Mouse (Mus musculus) frontal cortex, postnatal 10 days (tissue): ENCODE measurements around the gene Iffo1.

Source experiments
- DNase-seq, 2 experiments: peaks; one replicate each; pipeline ENCODE4 v3.0.0; 2022; ENCODE audit warnings: low spot score in 2 of 2, mixed read lengths in 1 of 2

The Iffo1 gene

GRCm38 (mm10) chr6:125142436-125142835 is 2.6 kb upstream of the Iffo1 start:
- no peak for DNase-seq

DNA sequence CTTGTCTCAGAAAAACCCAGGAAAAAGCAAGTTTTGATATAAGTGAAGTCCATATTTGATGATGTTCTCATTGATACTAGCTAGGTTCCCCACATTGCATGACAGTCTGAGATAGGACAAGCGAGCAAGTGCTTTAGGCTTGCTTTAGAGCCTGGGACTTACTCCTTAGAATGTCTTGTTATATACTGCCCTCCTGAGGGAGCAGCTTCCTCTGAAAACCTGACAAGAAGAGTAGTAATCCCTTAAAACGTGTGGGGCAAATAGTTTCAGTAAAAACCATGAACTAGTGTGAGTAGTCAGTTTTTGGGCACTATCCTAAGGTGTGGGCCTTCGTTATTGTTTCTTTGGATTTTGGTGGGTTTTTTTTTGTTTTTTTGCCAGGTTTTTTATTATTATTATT is 1.9 kb upstream of the Iffo1 start:
- no peak for DNase-seq

DNA sequence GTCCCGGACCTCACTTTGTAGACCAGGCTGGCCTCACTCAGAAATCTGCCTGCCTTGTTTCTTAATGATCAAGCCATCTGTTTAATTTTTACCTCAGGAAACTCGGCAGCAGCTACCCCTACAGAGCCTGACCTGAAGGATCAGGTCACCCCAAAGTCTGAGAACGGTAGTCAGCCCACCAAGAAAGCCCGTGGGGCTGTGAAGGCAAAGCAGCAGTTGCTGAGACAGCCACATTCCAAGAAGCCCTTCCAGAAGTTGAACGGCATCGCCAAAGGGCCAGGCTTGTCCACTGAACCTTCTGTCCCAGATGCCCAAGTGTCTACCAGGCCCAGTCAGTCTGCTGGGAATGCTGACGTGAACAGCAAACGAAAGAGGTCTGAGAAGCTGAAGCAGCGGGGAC is 1.1 kb upstream of the Iffo1 start:
- no peak for DNase-seq

- DNase-seq: no peak
Observed at GRCm38 (mm10) chr6:125145479-125145951, 474 bp downstream of the Iffo1 start.

DNA sequence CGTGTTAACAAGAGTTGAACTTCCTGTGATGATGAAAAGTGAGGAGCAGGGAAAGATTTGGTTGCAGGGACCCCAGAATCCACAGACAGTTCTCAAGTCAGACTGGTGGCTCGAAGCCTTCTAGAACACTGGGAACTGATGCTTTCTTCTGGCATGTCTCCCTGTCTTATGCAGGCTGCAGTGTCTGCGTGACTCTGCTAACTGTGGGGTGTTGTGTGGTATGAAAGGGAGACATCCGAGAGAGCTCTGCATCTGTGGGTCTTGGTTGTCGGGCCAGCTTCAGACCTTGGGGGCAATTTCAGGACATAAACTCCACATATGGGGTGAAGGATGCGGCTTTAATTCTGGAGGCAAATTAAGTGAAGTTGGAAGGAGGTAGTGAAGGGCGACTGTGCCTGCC is 1.1 kb downstream of the Iffo1 start:
- DNase-seq: no peak

- DNase-seq: peak in 1 of 2 experiments; percentile 35
Observed at GRCm38 (mm10) chr6:125146797-125147196, 1.8 kb downstream of the Iffo1 start.

- DNase-seq: peak in 1 of 2 experiments; percentile 13
Observed at GRCm38 (mm10) chr6:125147329-125147728, 2.3 kb downstream of the Iffo1 start.

DNA sequence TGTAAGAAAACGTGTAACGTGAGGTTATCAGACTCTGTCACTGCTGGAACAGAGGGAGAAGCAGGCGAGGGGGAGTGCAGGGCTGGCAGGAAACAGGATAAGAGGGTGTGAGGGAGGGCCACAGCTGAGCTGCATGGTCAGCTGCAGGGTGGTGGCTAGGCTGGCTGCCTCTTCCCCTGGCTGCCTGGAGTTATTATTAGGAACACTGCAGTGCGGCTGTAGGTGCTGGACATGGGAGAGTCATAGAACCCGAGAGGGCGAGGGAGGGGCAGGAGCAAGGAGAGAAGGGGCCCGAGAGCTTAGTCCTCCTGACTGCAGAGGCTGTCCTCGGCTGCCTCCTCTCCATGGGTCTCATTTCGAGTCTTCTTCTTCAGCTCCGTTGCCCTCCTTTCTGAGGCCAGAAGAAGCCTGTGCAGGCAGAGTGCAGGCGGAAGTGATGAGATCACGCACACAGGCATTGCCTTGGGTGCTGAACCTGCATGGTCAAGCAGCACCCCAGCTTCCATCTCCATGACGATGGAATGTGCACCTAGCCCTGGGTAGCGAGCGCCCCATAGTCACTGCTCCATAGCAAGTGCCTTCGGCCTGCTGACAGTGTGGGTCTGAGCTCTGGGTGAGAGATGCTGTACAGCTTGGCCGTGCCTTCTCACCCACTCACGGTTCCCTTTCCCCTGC is 3.3 kb downstream of the Iffo1 start:
- DNase-seq: peak in 1 of 2 experiments; percentile 36

DNA sequence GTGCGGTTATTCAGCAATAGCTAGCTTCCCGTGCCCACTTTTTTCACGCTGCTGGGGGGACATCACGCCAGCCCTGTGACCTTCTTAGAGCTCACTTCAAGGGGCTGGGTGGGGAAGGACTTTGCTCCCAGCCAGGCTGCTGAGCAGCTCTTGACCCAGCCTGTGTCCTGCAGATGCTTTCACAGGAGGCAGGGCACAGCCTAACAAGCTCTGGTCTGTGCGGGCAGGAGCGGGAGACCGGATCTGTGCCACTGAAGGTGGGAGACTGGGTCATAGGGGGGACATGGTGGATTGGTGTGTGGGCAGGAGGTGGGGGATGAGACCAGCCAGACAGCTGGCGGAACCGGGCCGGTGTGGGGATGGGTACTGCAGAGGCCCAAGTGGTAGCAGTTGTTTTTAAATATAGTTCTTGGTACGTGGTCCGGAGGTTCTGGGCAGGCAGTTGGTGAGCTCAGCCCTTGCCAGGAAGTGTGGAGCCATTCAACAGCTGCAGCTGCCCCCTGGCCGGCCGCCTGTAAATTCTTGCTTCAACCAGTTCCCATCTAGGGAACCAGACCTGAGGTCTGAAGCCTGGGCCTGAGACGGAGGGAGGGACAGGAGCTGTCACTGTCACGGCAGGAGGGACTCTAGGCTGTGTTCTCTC is 4.0 kb downstream of the Iffo1 start:
- peak in 1 of 2 experiments; percentile 52 for DNase-seq

- no peak for DNase-seq
Observed at GRCm38 (mm10) chr6:125149569-125149950, 4.5 kb downstream of the Iffo1 start.

- DNase-seq: no peak
Observed at GRCm38 (mm10) chr6:125152212-125153017, 7.4 kb downstream of the Iffo1 start.

- DNase-seq: no peak
Observed at GRCm38 (mm10) chr6:125153018-125153389, 8.0 kb downstream of the Iffo1 start.

GRCm38 (mm10) chr6:125153682-125154081 is 8.6 kb downstream of the Iffo1 start:
- no peak for DNase-seq

DNA sequence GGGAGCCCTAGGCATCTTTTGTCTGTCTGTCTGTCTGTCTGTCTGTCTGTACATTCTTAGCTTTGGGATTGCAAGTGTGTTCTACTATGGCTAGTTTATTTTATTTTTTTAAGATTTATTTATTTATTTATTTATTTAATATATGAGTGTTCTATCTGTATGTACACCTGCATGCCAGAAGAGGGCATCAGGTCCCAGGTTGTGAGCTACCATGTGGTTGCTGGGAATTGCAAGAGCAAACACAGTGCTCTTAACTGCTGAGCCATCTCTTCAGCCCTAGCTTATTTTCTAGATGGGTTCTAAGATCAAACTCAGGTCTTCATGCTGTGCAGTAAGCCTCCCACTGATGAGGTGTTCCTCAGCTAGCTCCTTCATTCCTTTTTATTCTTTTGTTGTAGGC is 9.5 kb downstream of the Iffo1 start:
- no peak for DNase-seq

- DNase-seq: no peak
Observed at GRCm38 (mm10) chr6:125155262-125155661, 10.2 kb downstream of the Iffo1 start.

DNA sequence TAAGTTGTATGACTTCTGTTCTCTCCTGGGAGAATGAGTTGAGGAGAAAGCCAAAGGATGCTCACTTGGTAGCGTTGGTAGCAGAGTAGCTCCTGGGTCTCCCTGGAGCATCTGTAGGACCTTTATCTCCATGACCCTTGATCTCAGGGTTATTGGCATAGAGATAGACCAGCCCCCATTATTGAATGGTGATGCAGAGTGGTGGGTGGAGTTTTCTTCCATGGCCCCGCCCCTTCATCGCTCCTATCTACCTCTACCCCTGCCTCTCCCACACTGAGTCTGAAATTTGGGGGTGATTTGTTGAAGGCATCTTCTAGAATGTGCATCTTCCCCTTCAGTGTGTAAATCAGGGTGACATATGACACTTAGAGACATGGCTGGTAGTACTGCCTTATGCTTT is 11.4 kb downstream of the Iffo1 start:
- DNase-seq: no peak

DNA sequence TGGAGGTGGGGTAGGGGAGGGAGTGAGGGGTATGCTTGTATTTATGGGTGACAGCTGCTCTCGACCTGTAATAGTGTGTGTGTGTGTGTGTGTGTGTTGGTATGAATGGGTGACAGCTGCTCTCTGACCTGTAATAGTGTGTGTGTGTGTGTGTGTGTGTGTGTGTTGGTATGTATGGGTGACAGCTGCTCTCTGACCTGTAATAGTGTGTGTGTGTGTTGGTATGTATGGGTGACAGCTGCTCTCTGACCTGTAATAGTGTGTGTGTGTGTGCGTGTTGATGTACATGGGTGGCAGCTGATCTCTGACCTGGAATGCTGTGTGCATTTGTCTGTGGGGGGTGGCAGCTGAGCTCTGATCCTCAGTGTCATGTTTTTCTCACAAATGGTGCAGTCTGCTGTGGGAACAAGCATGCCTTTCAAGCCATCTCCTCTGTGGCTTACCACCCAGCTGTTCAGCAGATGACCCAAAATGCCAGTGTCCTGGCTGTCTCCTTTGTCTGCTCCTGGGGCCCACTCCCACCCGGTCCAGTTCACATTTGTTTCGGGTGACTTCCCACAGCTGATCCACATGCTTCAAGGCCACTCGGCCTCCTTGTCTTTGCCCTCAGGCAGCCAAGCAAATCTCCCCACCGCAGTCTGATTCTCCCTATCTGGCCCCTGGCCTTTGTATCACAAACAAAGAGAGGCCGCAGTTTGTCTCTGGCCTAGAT is 12.0 kb downstream of the Iffo1 start:
- no peak for DNase-seq

DNA sequence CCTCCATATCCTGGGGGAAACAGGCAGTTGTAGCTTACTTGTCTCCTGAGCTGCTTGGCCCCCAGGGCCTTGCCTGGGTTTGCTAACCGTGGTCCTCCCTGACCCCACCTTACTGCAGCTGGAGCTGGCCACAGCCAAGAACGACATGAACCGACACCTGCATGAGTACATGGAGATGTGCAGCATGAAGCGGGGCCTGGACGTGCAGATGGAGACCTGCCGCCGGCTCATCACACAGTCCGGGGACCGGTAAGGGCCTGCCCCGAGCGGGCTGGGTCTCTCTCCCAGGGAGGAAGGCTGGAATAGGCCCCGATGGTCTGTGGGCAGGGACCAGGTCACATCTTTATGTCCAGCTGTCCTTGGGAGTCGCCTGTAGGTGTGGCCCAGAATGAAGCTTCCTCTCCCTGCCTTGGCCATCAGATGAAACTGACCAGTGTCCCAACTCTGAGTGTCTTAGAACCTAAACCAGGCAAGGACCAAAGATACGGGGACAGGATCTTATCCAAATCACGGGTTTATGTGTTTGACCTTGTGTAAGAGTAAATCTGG is 14.0 kb downstream of the Iffo1 start:
- no peak for DNase-seq

DNA sequence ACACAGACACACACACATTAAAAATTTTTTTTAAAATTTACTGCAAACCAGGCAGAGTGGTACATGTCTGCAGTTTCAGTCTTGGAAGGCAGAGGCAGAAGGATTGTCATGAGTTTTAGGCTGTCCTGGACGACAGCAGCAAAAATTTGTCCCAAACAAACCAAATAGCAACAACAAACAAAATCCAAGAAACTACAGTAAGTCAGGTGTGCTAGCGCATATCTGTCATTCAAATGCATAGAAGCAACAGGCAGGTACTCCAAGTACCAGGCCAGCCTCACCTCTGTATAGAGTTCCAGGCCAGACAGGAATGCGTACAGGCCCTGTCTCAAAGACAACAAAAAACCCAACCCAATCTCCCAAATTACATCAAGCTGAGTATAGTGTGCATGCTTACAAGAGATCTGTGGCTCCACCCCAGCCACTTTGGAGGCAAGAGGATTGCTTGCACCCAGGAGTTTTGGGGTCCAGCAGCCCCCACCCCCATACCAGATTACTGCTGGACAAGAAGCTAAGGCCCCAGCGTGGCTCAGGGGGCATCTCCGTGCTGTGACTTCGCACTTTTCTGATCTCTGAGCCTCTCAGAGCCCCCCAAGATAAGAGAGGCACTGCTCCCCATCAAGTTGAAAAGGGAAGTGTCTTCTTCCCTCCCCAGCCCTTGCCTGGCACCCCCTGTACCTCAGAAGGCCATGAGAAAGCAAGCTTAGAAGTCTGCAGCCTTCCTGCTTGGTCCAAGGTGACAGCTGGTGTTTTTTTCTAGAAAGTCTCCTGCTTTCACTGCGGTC is 14.9 kb downstream of the Iffo1 start:
- DNase-seq: peak in 1 of 2 experiments; percentile 12

GRCm38 (mm10) chr6:125160558-125160853 is 15.5 kb downstream of the Iffo1 start:
- DNase-seq: peak in 1 of 2 experiments; percentile 25
